Mouse (Mus musculus) heart, embryonic 12.5 days (tissue): ENCODE results near the gene Hc. TPM values are rescaled to one million over a fixed set of nuclear protein-coding genes. Genes with fewer than 3 reads are reported as not detected.

ENCODE experiments used
- ATAC-seq: fragments of 200-750 bp; cut with Nextera tagmentation; 2 replicates; pipeline ENCODE4 v1.8.0; 2017; ENCODE audit warnings: moderate TSS enrichment, moderate library complexity; ENCODE audit not compliant: insufficient number of reproducible peaks, low FRiP score
- H3K27ac ChIP-seq: fragments of 300-500 bp; sonication (generic); 2 replicates; pipeline ENCODE4 v1.5.1; 2016; ENCODE audit warnings: mild to moderate bottlenecking, moderate library complexity; ENCODE audit not compliant: poor library complexity, severe bottlenecking
- H3K27me3 ChIP-seq: fragments of 300-500 bp; sonication (generic); replicated peaks from 2 replicates; pipeline ENCODE4 v1.6.1; 2016; ENCODE audit warnings: mild to moderate bottlenecking, moderate library complexity
- H3K36me3 ChIP-seq: fragments of 300-500 bp; sonication (generic); 2 replicates; pipeline ENCODE4 v1.6.1; 2016; ENCODE audit warnings: mild to moderate bottlenecking, moderate library complexity
- H3K4me1 ChIP-seq: fragments of 300-500 bp; sonication (generic); replicated peaks from 2 replicates; pipeline ENCODE4 v1.6.1; 2016; ENCODE audit warnings: mild to moderate bottlenecking
- H3K4me2 ChIP-seq: fragments of 300-500 bp; sonication (generic); 2 replicates; pipeline ENCODE4 v1.6.1; 2016; ENCODE audit warnings: mild to moderate bottlenecking, moderate library complexity
- H3K4me3 ChIP-seq: fragments of 300-500 bp; sonication (generic); 2 replicates; pipeline ENCODE4 v1.5.1; 2016; ENCODE audit warnings: mild to moderate bottlenecking
- H3K9ac ChIP-seq: fragments of 300-500 bp; sonication (generic); 2 replicates; pipeline ENCODE4 v1.6.1; 2016; ENCODE audit warnings: mild to moderate bottlenecking, moderate library complexity
- H3K9me3 ChIP-seq: fragments of 300-500 bp; sonication (generic); replicated peaks from 2 replicates; pipeline ENCODE4 v1.6.1; 2016; ENCODE audit warnings: mild to moderate bottlenecking, moderate library complexity
- WGBS: fragments of 180-500 bp; shearing (Covaris S2); methylation state at CpG from one replicate; pipeline ENCODE4 v1.1.7; 2016; 5-methylcytosine and 5-hydroxymethylcytosine counted together
- polyA plus RNA-seq: library from polyadenylated mRNA; unstranded; fragments of >200 nt; fragmentation: Nextera tagmentation; extraction: Ambion mirVana; gene quantifications from 2 replicates; pipeline ENCODE4 v1.2.1, GENCODE M21; 2016

The Hc gene
- polyA plus RNA-seq, 1 experiment from 2014 or later, result 0.17 TPM

DNA sequence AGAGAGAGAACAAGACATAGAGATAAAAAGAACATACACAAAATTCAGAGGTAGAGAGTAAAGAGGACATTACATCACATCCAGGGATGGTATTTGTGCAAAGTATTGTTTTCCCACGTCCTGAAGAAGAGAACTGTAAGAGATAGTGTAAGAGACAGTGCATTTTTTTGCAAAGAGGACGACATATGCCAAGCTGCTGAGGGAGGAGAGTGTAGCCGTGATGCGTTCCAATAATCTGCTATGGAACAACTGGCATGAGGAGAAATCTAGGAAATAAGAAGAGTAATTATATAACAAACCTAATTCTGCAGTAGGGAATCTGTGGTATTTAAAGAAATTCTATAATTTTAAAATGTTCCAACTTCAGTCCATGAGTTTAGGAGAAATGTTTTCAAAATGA lies 26.2 kb upstream of the Hc start:
- Histone ChIP-seq H3K36me3 (no peaks in the 10 kb centered on the region), H3K9me3 (no peaks in the 10 kb centered on the region), H3K4me2 (no peak overlapping the region), H3K27ac (no peak overlapping the region), H3K4me1 (no peaks in the 10 kb centered on the region), H3K27me3 (no peaks in the 10 kb centered on the region), H3K9ac (no peak overlapping the region), H3K4me3 (no peak overlapping the region)
- WGBS, result 62% methylated on average over 4 of the region's 4 CpGs
- no peak for ATAC-seq

DNA sequence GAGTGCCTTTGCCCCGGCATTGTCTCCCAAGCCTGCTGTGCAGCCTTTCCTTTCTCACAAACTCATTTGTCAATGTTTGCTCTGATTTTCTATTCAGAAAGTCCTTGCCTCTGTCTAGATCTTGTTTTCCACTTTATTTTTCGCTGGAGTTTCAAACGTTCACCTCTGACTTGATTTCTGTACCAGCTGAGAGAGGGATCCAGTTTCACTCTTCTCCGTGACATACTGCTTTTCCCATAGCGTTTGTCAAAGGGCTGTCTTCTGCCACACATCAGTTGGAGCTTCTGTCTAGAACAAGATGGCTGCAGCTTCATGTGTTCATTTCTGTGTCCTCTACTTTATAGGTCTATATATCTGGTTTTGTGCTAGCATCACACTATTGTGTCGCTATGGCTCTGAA lies 17.9 kb upstream of the Hc start:
- Histone ChIP-seq H3K9ac (no peak overlapping the region), H3K9me3 (no peaks in the 10 kb centered on the region), H3K4me2 (no peak overlapping the region), H3K4me1 (no peaks in the 10 kb centered on the region), H3K36me3 (no peaks in the 10 kb centered on the region), H3K27me3 (no peaks in the 10 kb centered on the region), H3K4me3 (no peak overlapping the region), H3K27ac (no peak overlapping the region)
- WGBS, result 74% methylated on average over 6 of the region's 6 CpGs
- ATAC-seq, result no peak

DNA sequence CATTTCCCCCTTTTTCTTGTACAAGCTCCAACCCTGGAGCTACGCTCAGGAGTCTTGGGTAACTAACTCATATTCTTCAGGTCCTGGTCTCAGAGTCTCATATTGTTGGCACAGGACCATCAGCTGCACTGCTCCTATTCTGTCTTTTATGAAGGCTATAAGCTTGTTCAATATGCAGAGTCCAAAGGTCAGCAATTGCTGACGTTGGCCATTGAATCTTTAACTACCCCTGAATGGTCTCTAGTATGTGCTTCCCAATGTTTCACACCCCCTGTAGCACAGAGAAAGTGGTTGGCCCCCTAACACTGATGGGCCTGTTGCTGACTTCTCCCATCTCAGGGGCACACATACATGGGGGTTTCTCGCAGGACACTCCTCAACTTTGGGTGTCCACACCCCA lies 13.1 kb upstream of the Hc start:
- Histone ChIP-seq H3K9me3 (peaks cover 4% of the 10 kb centered on the region; the same call in 1 of the 2 replicates), H3K36me3 (no peaks in the 10 kb centered on the region), H3K27me3 (no peaks in the 10 kb centered on the region), H3K9ac (no peak overlapping the region), H3K27ac (no peak overlapping the region), H3K4me3 (no peak overlapping the region), H3K4me2 (no peak overlapping the region), H3K4me1 (no peaks in the 10 kb centered on the region)
- 86% methylated on average over 3 of the region's 3 CpGs for WGBS
- ATAC-seq, result no peak

DNA sequence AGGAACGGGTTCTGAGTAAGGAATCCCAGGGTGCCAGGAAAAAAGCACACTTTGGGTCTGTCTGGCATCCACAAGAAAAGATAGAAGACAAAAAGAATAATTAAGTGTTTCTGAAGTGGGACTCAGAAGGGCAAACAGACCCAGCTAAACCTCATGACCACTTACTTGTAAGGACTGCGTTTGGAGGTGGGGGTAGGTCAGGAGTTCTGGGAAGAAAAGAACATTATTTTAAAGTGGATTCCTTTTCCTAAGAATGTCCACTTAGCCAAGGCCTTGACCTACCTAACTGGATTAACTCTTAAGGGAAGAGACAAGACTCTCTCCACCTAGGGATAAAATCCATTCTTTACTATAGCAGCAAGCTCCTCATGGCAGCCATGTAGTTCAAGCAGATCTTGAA lies 11.3 kb upstream of the Hc start:
- 78% methylated on average over 2 of the region's 2 CpGs for WGBS
- H3K27ac ChIP-seq, result no peak overlapping the region
- peaks cover 4% of the 10 kb centered on the region; the same call in 1 of the 2 replicates for H3K9me3 ChIP-seq
- no peak overlapping the region for H3K4me2 ChIP-seq
- no peak overlapping the region for H3K4me3 ChIP-seq
- H3K4me1 ChIP-seq, result no peaks in the 10 kb centered on the region
- H3K27me3 ChIP-seq, result no peaks in the 10 kb centered on the region
- no peak overlapping the region for H3K9ac ChIP-seq
- no peaks in the 10 kb centered on the region for H3K36me3 ChIP-seq
- no peak for ATAC-seq

DNA sequence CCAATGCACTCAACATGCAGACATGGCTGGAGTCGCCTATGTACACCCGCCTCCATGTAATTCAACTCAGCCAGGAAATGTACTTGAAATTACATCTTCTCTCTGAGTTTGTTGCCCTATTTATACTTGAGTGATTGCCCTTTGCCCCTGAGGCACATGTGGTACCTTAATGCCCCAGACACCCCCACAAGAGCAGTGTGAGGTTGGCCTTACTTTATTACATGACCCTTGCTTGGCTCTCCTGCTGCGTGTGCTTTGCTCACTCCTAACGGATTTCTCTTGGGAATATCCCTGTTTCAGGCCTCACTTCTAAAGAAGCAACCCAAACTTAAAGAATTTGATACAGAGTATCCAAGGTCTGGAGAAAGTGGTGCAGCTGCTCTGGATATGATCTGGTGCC lies 9.0 kb upstream of the Hc start:
- Histone ChIP-seq H3K27ac (no peak overlapping the region), H3K9me3 (peaks cover 4% of the 10 kb centered on the region; the same call in 1 of the 2 replicates), H3K4me3 (no peak overlapping the region), H3K9ac (no peak overlapping the region), H3K4me1 (no peaks in the 10 kb centered on the region), H3K27me3 (no peaks in the 10 kb centered on the region), H3K4me2 (no peak overlapping the region), H3K36me3 (no peaks in the 10 kb centered on the region)
- 76% methylated on average over 4 of the region's 4 CpGs for WGBS
- ATAC-seq, result no peak

DNA sequence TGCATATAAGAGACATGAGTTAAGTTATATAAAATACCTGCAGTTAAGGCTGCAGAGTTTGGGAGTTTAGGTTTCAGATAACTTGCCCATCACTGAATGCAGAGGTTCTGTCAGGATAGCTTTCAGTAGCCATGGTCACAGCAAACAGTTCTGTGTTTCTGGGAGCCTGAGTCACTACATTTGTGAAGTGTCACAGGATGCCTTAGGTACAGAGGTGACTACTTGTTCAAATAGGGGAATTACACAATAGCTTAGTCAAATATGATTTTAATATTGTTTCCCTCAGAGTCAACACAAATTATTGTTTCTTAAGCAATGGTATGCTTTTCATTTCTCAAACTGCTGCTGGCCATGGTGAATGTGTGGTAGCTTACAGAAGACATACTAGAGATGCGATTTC lies 7.9 kb upstream of the Hc start:
- H3K9ac ChIP-seq, result no peak overlapping the region
- H3K36me3 ChIP-seq, result no peaks in the 10 kb centered on the region
- no peaks in the 10 kb centered on the region for H3K4me1 ChIP-seq
- H3K4me2 ChIP-seq, result no peak overlapping the region
- no peaks in the 10 kb centered on the region for H3K27me3 ChIP-seq
- no peak for ATAC-seq
- 87% methylated on average over 1 of the region's 1 CpGs for WGBS
- H3K27ac ChIP-seq, result no peak overlapping the region
- H3K9me3 ChIP-seq, result peaks cover 4% of the 10 kb centered on the region; the same call in 1 of the 2 replicates
- no peak overlapping the region for H3K4me3 ChIP-seq

DNA sequence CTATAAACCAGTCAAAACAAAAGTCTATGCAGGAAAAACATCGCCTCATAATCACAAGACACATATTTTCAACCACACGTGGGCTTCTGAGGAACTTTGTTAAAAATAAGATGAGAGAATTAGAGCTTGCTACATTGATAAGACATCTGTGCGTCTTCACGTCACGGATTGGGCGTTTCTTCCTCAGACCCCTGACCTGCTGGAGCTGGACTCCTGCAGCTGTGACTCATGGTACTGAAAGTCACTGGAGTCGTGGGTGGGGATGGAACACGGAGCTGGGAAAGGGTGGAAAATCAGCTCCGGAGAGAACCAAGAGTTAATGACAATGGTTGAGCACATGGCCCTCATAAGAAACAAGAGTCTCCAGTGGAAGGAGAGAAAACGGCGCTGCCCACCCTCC lies 5.9 kb upstream of the Hc start:
- H3K4me1 ChIP-seq, result no peaks in the 10 kb centered on the region
- H3K9me3 ChIP-seq, result no peaks in the 10 kb centered on the region
- H3K4me2 ChIP-seq, result no peak overlapping the region
- no peak overlapping the region for H3K27ac ChIP-seq
- 77% methylated on average over 11 of the region's 11 CpGs for WGBS
- no peak overlapping the region for H3K9ac ChIP-seq
- no peak overlapping the region for H3K4me3 ChIP-seq
- H3K36me3 ChIP-seq, result no peaks in the 10 kb centered on the region
- no peaks in the 10 kb centered on the region for H3K27me3 ChIP-seq
- no peak for ATAC-seq

DNA sequence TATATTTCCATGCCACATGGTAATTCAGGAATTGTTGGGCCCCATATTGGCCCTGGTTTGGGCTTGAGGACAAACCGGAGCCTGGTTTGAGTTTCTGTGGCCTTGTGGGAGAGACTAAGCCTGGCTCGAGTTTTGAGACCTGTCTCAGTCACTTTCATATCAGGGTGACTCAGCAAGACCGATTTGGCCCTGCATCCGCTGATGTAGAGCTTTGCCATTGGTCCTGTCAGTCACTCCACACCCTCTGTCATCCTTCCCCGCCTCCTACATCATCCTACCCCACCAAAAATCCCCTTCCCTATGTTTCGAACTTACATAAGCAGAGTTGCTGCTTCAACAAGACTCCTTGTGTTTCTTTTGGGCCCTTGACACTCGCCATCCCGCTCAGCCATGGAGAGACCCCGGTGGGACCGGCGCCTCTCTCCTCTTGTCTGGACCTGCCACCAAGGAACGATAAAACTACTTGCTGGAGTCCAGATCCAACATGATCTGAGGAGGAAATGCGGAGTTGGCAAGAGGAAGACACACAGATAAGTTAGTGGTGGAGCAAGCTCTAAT lies 5.4 kb upstream of the Hc start:
- Histone ChIP-seq H3K36me3 (no peaks in the 10 kb centered on the region), H3K4me3 (no peak overlapping the region), H3K4me1 (no peaks in the 10 kb centered on the region), H3K27me3 (no peaks in the 10 kb centered on the region), H3K9ac (no peak overlapping the region), H3K27ac (no peak overlapping the region), H3K9me3 (no peaks in the 10 kb centered on the region), H3K4me2 (no peak overlapping the region)
- no peak for ATAC-seq
- WGBS, result 83% methylated on average over 13 of the region's 13 CpGs

DNA sequence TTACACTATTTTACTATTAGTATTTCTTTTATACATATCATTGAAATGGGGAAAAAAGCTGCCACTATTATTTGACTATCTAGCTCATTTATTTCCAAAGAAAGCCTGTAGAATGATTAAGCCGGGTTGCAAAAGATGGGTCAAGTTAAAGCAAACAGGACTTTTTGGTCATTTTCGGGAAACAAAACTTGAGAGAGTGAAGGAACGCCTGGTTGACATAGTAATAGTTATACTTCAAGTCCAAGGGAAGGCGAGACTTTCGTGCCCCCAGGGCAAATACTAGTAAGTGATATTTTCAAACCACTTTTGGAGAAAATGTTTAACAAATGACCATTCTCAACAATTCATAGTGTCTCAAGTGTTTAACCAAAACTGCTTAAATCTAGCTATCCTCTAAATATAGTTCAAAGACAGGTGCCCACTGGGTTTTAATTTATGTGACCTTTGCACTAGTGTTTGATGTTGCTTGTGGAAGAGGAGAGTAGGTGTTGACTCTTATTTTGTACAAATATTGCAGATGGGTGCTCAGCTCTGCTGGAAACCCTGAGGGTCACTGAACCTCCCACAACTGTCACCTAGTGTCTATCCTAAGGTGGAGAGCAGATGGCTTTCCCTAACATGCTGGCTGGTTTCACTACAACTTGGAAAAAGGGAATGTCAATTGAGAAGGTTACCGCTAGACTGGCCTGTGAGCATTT lies 2.2 kb upstream of the Hc start:
- no peaks in the 10 kb centered on the region for H3K4me1 ChIP-seq
- H3K4me2 ChIP-seq, result no peak overlapping the region
- H3K27me3 ChIP-seq, result no peaks in the 10 kb centered on the region
- H3K9me3 ChIP-seq, result no peaks in the 10 kb centered on the region
- 79% methylated on average over 6 of the region's 6 CpGs for WGBS
- no peak for ATAC-seq
- no peak overlapping the region for H3K27ac ChIP-seq
- no peaks in the 10 kb centered on the region for H3K36me3 ChIP-seq
- no peak overlapping the region for H3K9ac ChIP-seq
- no peak overlapping the region for H3K4me3 ChIP-seq

DNA sequence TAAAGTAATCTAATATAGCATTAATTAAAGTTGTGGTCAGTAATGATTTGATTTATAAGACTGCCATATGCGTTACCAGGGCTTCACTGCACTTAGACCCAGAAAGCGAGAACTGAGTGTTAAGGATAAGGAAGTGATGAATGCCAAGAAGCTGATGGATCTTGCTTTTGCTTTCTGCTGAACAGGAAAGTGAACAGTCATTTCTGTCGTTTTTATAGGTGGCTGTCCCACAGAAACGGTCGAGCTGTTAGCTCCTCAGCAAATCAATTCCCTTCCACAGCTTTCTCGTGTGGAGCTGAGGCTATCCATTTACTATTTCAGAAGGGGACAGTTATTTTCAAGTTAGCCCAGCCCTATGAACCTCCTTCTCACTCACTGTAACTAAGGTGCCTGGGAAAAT lies 341 bp downstream of the Hc start:
- Histone ChIP-seq H3K9me3 (no peaks in the 10 kb centered on the region), H3K27ac (no peak overlapping the region), H3K4me3 (no peak overlapping the region), H3K4me1 (no peaks in the 10 kb centered on the region), H3K4me2 (no peak overlapping the region), H3K9ac (no peak overlapping the region), H3K36me3 (no peaks in the 10 kb centered on the region), H3K27me3 (no peaks in the 10 kb centered on the region)
- WGBS, result 68% methylated on average over 6 of the region's 6 CpGs
- ATAC-seq, result no peak

DNA sequence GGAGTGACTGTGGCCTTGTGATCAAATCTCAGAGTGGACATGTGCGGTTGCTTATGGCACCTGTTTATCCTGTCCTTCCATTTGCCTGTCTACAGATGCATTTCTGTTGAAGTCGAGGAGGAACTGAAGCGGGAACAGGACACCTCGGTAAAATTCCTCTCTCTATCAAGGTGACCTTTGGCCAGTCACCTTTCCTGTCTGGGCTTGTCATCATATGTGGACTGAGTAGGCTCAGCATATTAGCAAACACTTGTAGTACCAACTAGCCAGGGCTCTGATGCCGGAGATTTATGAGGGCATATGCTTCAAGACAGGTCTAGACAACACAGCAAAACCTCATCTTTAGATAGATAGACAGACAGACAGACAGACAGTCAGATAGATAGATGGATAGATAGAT lies 982 bp downstream of the Hc start:
- Histone ChIP-seq H3K4me2 (no peak overlapping the region), H3K4me1 (no peaks in the 10 kb centered on the region), H3K9me3 (no peaks in the 10 kb centered on the region), H3K4me3 (no peak overlapping the region), H3K27ac (no peak overlapping the region), H3K36me3 (no peaks in the 10 kb centered on the region), H3K9ac (no peak overlapping the region), H3K27me3 (no peaks in the 10 kb centered on the region)
- ATAC-seq, result no peak
- WGBS, result 79% methylated on average over 5 of the region's 5 CpGs

DNA sequence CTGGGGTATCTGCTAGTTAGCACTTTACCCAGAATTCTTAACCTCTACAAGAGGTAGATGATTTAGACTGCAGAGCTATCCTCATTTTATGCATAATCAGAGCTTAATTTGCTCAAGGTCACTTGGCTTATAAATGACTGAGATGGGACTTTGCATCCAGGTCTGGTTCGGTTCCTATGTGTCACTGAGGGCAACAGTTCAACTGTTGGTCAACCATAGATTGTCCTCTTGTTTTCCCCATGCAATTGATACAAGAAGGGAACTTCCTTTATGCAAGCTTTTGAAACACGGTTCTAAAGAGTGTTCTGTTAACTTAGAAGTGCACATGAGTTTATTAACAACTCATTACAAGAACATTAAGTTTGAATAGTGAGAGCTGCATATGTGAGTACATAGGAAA lies 2.9 kb downstream of the Hc start:
- no peaks in the 10 kb centered on the region for H3K4me1 ChIP-seq
- H3K36me3 ChIP-seq, result no peaks in the 10 kb centered on the region
- no peak overlapping the region for H3K27ac ChIP-seq
- ATAC-seq, result no peak
- no peak overlapping the region for H3K4me2 ChIP-seq
- H3K27me3 ChIP-seq, result no peaks in the 10 kb centered on the region
- 75% methylated on average over 2 of the region's 2 CpGs for WGBS
- no peaks in the 10 kb centered on the region for H3K9me3 ChIP-seq
- no peak overlapping the region for H3K9ac ChIP-seq
- no peak overlapping the region for H3K4me3 ChIP-seq
